Mouse (Mus musculus) olfactory bulb, adult 2 months (tissue): ENCODE measurements around the gene Ccl24.

ENCODE experiments used
- CTCF ChIP-seq: fragments of 200-500 bp; IDR thresholded peaks from 2 replicates; pipeline ENCODE4 v1.5.1; 2012; ENCODE audit warnings: low read depth, mild to moderate bottlenecking, low read length, moderate library complexity; ENCODE audit not compliant: insufficient read depth
- POLR2A ChIP-seq: fragments of 200-500 bp; IDR thresholded peaks from 2 replicates; pipeline ENCODE4 v1.6.1; 2012; ENCODE audit warnings: mild to moderate bottlenecking, low read depth, low read length, moderate library complexity; ENCODE audit not compliant: insufficient read depth

DNA sequence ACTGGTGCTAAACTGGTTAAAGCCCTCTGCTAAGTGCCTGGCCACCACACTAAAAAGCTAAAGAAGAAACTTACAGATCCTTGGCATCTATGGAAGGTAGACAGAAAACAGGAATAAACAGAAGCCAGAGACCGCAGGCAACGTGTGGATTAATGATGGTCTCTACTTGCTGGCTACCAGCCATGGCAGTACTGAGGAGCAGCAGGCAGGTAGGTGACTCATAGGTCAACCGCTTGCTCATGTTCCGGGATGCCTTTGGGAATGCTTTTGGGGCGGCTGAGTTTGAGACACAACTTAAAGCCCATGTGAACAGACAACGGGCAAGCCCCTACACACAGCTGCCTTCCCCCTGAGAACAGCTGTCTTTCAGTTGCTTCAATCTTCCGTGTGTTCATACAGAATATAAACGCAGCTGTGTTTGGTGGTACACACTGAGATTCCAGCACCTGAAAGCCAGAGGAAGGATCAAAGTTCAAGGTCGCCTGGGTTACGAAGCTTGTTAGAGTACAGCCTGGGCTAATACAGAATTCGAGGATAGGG lies 41.5 kb downstream of the Ccl24 start:
- no peak for TF ChIP-seq POLR2A
- no peak for TF ChIP-seq CTCF
